ENCODE assay signal across 20 mouse cellular contexts in the genomic region with DNA sequence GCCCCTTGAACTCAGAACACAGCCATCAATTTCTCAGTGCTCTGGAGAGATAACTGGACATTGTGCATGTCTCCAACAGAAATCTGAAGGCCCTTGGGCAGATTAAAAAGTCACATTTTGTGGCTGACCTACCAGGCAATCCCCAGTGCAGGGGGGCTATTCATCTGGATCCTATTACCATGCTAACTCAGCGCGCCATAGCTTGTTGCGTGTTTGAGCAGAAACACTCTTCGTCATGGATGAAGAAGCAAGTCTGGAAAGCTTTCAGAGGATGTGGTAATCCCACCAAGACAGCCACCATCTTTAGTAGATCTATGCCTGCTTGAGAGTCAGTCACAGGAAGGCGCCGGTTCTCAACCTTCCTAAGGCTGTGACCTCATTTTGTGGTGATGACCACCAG.
"Had no signal": no experiment of that assay in that cellular context is flagged by ENCODE, and none has a peak within 500 bp of the region (broad histone marks: within the 10 kb centered on the region; RNA-seq: fewer than 3 reads in every experiment).

No protein-coding gene starts in this region.

- H3K36me3 ChIP-seq: midbrain, embryonic 10.5 days; midbrain, embryonic 12.5 days; neural tube, embryonic 13.5 days; neural tube, embryonic 15.5 days; stomach, embryonic 15.5 days had no signal

- ATAC-seq: midbrain, embryonic 16.5 days had no signal

- H3K27ac ChIP-seq: midbrain, embryonic 10.5 days; midbrain, embryonic 12.5 days; neural tube, embryonic 13.5 days; neural tube, embryonic 15.5 days; stomach, embryonic 15.5 days had no signal

- H3K27me3 ChIP-seq: stomach, embryonic 15.5 days had no signal

- H3K4me2 ChIP-seq: lung, embryonic 14.5 days; midbrain, embryonic 12.5 days; neural tube, embryonic 13.5 days; neural tube, embryonic 15.5 days; stomach, embryonic 15.5 days had no signal

- H3K9ac ChIP-seq: lung, embryonic 14.5 days; midbrain, embryonic 12.5 days; neural tube, embryonic 13.5 days; neural tube, embryonic 15.5 days; stomach, embryonic 15.5 days had no signal

- DNase-seq: lung, adult 18-20 months; lung, embryonic 14.5 days; lung, postnatal 10 days; lung, postnatal 4 days; midbrain, embryonic 14.5 days; retina, postnatal 1 day; right cerebral cortex, adult 18-20 months; right cerebral cortex, postnatal 25 days; right cerebral cortex, postnatal 4 days; spleen, adult 18-20 months; thymus, adult 18-20 months; thymus, postnatal 14 days; thymus, postnatal 36 days had no signal

- H3K9me3 ChIP-seq: midbrain, embryonic 10.5 days; midbrain, embryonic 12.5 days; neural tube, embryonic 13.5 days; neural tube, embryonic 15.5 days; stomach, embryonic 15.5 days had no signal

- H3K4me3 ChIP-seq: midbrain, embryonic 10.5 days; midbrain, embryonic 12.5 days; myocyte; neural tube, embryonic 13.5 days; neural tube, embryonic 15.5 days; stomach, embryonic 15.5 days had no signal
